Mouse (Mus musculus) intestine, embryonic 14.5 days (tissue): Measurements from ENCODE around the gene Foxa1. TPM values are rescaled to one million over a fixed set of nuclear protein-coding genes. Genes with fewer than 3 reads are reported as not detected.

Source experiments
- ATAC-seq: fragments of 200-750 bp; cut with Nextera tagmentation; replicated peaks from 2 replicates; pipeline ENCODE4 v1.8.0; 2017; ENCODE audit warnings: low read depth, moderate number of reproducible peaks, moderate TSS enrichment, moderate library complexity; ENCODE audit not compliant: low FRiP score, low TSS enrichment
- DNase-seq: peaks from one replicate; pipeline ENCODE4 v3.0.0-alpha.2; 2018; ENCODE audit warnings: low spot score
- H3K27ac ChIP-seq: fragments of 300-500 bp; sonication (generic); 2 replicates; pipeline ENCODE4 v1.5.1; 2014; ENCODE audit warnings: low read depth, mild to moderate bottlenecking, control low read depth
- H3K27me3 ChIP-seq: fragments of 300-500 bp; sonication (generic); replicated peaks from 2 replicates; pipeline ENCODE4 v1.6.1; 2014; ENCODE audit warnings: low read length, control low read depth; ENCODE audit not compliant: control insufficient read depth, insufficient read depth
- H3K36me3 ChIP-seq: fragments of 300-500 bp; sonication (generic); 2 replicates; pipeline ENCODE4 v1.6.1; 2014; ENCODE audit warnings: low read length, control low read depth; ENCODE audit not compliant: control insufficient read depth, insufficient read depth
- H3K4me1 ChIP-seq: fragments of 300-500 bp; sonication (generic); replicated peaks from 2 replicates; pipeline ENCODE4 v1.6.1; 2014; ENCODE audit warnings: low read length, control low read depth, mixed read lengths; ENCODE audit not compliant: control insufficient read depth, insufficient read depth
- H3K4me2 ChIP-seq: fragments of 300-500 bp; sonication (generic); 2 replicates; pipeline ENCODE4 v1.6.1; 2014; ENCODE audit warnings: low read length
- H3K4me3 ChIP-seq: fragments of 300-500 bp; sonication (generic); 2 replicates; pipeline ENCODE4 v1.5.1; 2014; ENCODE audit warnings: low read depth, low read length, control low read depth, mixed read lengths
- H3K9ac ChIP-seq: fragments of 300-500 bp; sonication (generic); 2 replicates; pipeline ENCODE4 v1.6.1; 2014; ENCODE audit warnings: mild to moderate bottlenecking, low read length
- H3K9me3 ChIP-seq: fragments of 300-500 bp; sonication (generic); 2 replicates; pipeline ENCODE4 v1.6.1; 2016; ENCODE audit warnings: low read length, control low read depth; ENCODE audit not compliant: control insufficient read depth
- WGBS: fragments of 180-500 bp; shearing (Covaris S2); extraction: QIAGEN DNeasy Blood & Tissue Kit; methylation state at CpG from one replicate; pipeline ENCODE4 v1.1.7; 2014; 5-methylcytosine and 5-hydroxymethylcytosine counted together
- polyA plus RNA-seq: library from polyadenylated mRNA; unstranded; fragments of >200 nt; fragmentation: Nextera tagmentation; extraction: Ambion mirVana; gene quantifications from 2 replicates; pipeline ENCODE4 v1.2.1, GENCODE M21; 2014

Gene Foxa1
- polyA plus RNA-seq, 1 experiment from 2014 or later = 8.4 TPM

DNA sequence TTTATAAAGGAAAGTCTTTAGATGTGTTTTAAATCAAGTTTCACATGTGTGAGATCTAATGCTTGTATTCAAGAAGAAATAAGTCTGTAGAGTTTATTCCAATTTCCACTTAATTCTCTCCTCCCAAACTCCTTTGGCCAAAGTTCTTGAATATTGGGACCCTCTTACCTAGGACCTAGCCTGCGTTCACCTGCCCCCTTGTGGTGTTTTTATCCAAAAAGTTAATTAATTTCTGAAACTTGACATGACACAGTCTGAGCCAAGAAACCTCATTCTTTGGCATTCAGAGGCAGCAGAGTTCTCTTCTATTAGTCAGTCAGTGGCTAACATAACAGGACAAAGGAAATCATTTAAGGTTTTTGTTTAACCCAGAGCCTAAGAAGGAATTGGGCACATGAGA is 32.2 kb downstream of the Foxa1 start:
- H3K9ac ChIP-seq = no peak overlapping the region
- H3K4me2 ChIP-seq = no peak overlapping the region
- no peaks in the 10 kb centered on the region for H3K4me1 ChIP-seq
- no peak for DNase-seq
- no peaks in the 10 kb centered on the region for H3K9me3 ChIP-seq
- no peaks in the 10 kb centered on the region for H3K27me3 ChIP-seq
- no peak overlapping the region for H3K27ac ChIP-seq
- H3K36me3 ChIP-seq = no peaks in the 10 kb centered on the region
- H3K4me3 ChIP-seq = no peak overlapping the region
- WGBS = 50% methylated on average over 1 of the region's 1 CpGs
- no peak for ATAC-seq

DNA sequence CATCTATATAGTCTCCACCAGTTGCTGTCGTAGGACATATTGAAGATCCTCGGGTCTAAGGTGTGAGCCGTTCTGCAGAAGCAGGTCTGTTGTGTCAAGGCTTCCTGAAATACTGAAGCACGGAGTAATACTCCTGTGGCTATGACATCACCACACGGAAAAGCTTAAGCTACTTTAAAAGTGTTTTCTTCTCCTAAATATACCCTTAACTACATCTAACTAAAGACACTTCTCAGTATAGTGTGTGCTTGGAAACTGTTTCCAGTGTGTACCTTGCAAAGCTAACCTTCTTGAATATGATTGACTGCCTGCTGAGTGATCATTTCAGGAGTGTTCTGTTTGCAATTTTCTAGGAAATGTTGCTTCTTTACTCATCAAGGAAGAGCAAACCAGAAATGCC is 35.2 kb downstream of the Foxa1 start:
- no peaks in the 10 kb centered on the region for H3K27me3 ChIP-seq
- H3K9ac ChIP-seq = no peak overlapping the region
- 89% methylated on average over 5 of the region's 5 CpGs for WGBS
- no peak overlapping the region for H3K4me2 ChIP-seq
- H3K9me3 ChIP-seq = no peaks in the 10 kb centered on the region
- DNase-seq (no peak), ATAC-seq (no peak)
- 0 out of 2 replicates have a peak, but pooled peaks cover 3% of the 10 kb centered on the region for H3K4me1 ChIP-seq
- no peak overlapping the region for H3K4me3 ChIP-seq
- no peak overlapping the region for H3K27ac ChIP-seq
- no peaks in the 10 kb centered on the region for H3K36me3 ChIP-seq

DNA sequence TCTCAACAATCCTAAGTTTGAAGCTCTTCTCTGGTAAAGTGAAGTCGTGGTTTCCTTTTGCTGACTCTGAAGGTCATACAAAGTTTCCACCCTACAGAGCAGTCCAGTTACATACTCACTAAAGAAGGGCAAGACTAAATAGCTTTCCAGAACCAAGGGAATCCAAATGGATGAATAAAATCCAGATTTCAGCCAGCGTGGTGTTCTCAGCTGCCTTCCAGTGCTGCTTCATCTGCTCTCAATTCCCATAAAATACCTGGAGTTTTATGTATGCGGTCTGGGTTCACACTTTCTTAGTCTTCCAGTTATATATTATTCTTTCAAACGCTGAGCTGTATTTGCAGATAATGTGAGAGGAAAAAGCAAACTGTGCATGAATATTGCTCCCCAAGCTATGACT is 35.6 kb downstream of the Foxa1 start:
- no peaks in the 10 kb centered on the region for H3K27me3 ChIP-seq
- no peak overlapping the region for H3K4me2 ChIP-seq
- H3K4me3 ChIP-seq = no peak overlapping the region
- 0 out of 2 replicates have a peak, but pooled peaks cover 3% of the 10 kb centered on the region for H3K4me1 ChIP-seq
- ATAC-seq = no peak
- H3K36me3 ChIP-seq = no peaks in the 10 kb centered on the region
- H3K9me3 ChIP-seq = no peaks in the 10 kb centered on the region
- DNase-seq = no peak
- H3K27ac ChIP-seq = no peak overlapping the region
- no peak overlapping the region for H3K9ac ChIP-seq
- WGBS = 86% methylated on average over 4 of the region's 4 CpGs

GRCm38 (mm10) chr12:57509726-57510125 is 37.0 kb downstream of the Foxa1 start:
- DNase-seq (no peak), ATAC-seq (no peak)
- H3K27ac ChIP-seq = no peak overlapping the region
- no peak overlapping the region for H3K4me2 ChIP-seq
- H3K9me3 ChIP-seq = no peaks in the 10 kb centered on the region
- no peaks in the 10 kb centered on the region for H3K27me3 ChIP-seq
- H3K9ac ChIP-seq = no peak overlapping the region
- H3K4me3 ChIP-seq = no peak overlapping the region
- no peaks in the 10 kb centered on the region for H3K36me3 ChIP-seq
- WGBS = 54% methylated on average over 4 of the region's 4 CpGs
- H3K4me1 ChIP-seq = 0 out of 2 replicates have a peak, but pooled peaks cover 3% of the 10 kb centered on the region

DNA sequence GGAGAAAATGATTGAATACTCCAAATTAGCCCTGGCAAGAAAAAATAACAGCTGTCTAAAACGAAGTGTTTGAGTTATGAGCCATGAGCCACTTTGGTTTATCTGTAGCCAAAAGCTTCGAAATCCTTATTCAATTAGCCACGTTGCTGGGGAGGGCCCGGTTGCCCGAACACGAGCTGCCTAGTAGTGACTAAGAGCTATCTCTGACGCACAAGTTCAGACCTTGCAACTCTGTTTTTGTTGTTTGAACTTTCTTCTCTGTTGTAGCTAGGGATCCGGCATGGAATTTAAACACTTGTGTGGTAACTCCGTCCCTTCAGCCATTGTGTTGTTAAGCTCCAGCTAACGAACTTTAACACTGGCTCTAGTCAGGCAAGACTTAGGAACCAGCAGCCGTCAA is 37.8 kb downstream of the Foxa1 start:
- no peaks in the 10 kb centered on the region for H3K27me3 ChIP-seq
- H3K4me3 ChIP-seq = no peak overlapping the region
- H3K36me3 ChIP-seq = no peaks in the 10 kb centered on the region
- ATAC-seq = no peak
- H3K4me1 ChIP-seq = 0 out of 2 replicates have a peak, but pooled peaks cover 3% of the 10 kb centered on the region
- no peak overlapping the region for H3K4me2 ChIP-seq
- no peak overlapping the region for H3K9ac ChIP-seq
- 42% methylated on average over 11 of the region's 11 CpGs for WGBS
- no peak overlapping the region for H3K27ac ChIP-seq
- no peak for DNase-seq
- H3K9me3 ChIP-seq = no peaks in the 10 kb centered on the region

DNA sequence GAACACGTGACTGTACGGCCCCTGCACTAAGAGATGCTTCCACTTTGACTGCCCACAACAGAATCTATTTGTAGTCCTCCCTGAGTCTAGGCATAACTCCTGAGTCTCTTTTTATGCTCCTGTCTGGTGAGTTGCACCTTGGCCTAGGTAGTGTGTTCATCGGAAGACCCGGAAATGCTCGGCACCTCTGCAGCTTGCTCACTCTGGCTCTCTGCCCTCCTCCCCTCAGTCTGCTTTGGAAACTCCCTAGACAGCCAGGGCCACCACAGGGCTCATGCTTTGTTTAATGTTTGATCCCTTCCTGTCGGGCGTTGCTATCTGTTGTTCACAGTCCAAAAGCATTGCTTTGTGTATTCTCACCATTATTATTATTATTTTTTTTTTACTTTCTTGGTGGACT is 41.4 kb downstream of the Foxa1 start:
- WGBS = 63% methylated on average over 7 of the region's 7 CpGs
- Histone ChIP-seq H3K9me3 (no peaks in the 10 kb centered on the region), H3K4me3 (no peak overlapping the region), H3K9ac (no peak overlapping the region), H3K4me1 (peaks cover 8% of the 10 kb centered on the region; the same call in 1 of the 2 replicates), H3K4me2 (no peak overlapping the region), H3K36me3 (no peaks in the 10 kb centered on the region), H3K27me3 (no peaks in the 10 kb centered on the region), H3K27ac (no peak overlapping the region)
- DNase-seq (no peak), ATAC-seq (no peak; the same call in 1 of the 2 replicates)

DNA sequence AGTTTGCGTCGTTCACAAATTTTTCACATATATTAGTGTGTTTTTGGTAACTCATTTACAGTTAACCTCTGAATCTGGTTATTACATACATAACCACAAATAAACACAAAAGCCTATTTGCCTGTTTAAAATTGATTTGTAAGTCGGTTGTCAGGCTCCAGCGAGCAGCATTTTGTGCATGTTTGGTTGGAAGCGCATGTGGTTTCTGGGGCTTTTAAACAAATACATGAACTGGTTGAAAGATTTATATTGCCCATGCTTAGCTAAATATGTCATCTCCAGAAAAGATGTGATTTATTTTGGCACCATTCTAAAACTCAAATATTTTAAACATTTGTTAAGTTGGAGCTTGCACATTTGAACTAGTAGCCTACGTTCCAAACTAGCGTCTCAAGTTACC is 46.5 kb downstream of the Foxa1 start:
- Histone ChIP-seq H3K9me3 (no peaks in the 10 kb centered on the region), H3K27ac (no peak overlapping the region)
- WGBS = 44% methylated on average over 7 of the region's 7 CpGs

DNA sequence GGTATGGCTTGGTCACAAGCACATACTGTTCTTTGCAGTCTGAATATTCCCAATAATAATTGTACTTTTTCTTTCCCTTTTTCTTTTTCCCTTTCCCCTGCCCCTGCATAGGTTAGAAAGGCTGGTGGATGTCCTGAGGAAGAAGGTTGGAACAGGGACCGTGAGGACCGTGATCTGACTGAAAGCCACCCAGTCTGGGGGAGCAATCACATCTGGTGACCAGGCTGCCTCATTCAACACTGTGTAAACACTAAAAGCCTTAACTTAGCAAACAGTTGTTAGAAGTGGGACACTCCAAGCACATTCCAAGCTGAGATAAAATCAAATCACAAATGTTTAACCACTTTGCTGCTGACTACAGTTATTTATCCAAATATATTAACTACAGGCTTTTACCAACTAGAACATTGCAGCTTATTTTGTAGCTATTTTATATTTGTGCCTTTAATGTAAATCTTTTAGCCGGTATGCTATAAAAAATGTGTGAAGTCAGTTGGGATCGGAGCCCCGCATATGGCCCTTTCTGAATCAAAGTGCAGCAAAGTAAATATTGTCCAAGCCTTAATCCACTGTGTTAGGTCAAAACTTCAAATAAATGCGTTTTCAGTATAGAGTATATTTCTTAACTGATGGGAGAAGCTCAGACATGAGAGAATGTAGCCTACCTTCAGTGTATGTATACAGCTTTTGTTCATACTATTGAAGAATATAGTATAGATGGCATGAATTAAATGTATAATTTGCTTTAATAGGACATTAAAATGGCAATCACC is 50.2 kb downstream of the Foxa1 start:
- H3K36me3 ChIP-seq = no peaks in the 10 kb centered on the region
- ATAC-seq (0 out of 2 replicates have a peak, but pooled peaks have one; percentile 74), DNase-seq (peak; percentile 58)
- no peak overlapping the region for H3K9ac ChIP-seq
- H3K4me2 ChIP-seq = peak overlapping the region; percentile 2
- no peaks in the 10 kb centered on the region for H3K9me3 ChIP-seq
- peaks cover 16% of the 10 kb centered on the region for H3K4me1 ChIP-seq
- no peak overlapping the region for H3K4me3 ChIP-seq
- H3K27ac ChIP-seq = 0 out of 2 replicates have a peak overlapping the region, but pooled peaks have one; percentile 1
- WGBS = 29% methylated on average over 6 of the region's 6 CpGs
- H3K27me3 ChIP-seq = no peaks in the 10 kb centered on the region

More for the DNA sequence above, 46.5 kb downstream of the Foxa1 start:
- no peak overlapping the region for H3K4me3 ChIP-seq
- DNase-seq (no peak), ATAC-seq (no peak)
- H3K27me3 ChIP-seq = no peaks in the 10 kb centered on the region
- peaks cover 16% of the 10 kb centered on the region for H3K4me1 ChIP-seq
- H3K9ac ChIP-seq = no peak overlapping the region
- no peak overlapping the region for H3K4me2 ChIP-seq
- H3K36me3 ChIP-seq = no peaks in the 10 kb centered on the region
